Mouse (Mus musculus) MEL (cell line): ENCODE results near the gene Itsn1. TPM values are rescaled to one million over a fixed set of nuclear protein-coding genes. Genes with fewer than 3 reads are reported as not detected.

Experiments used
- DNase-seq: peaks from one replicate; pipeline ENCODE4 v3.0.0; 2011; ENCODE audit warnings: low read depth, low spot score
- H3K27ac ChIP-seq: 2 replicates; pipeline ENCODE4 v1.5.1; 2012; ENCODE audit warnings: low read depth, mild to moderate bottlenecking, control low read depth, low read length, moderate library complexity; ENCODE audit not compliant: control insufficient read depth
- H3K27me3 ChIP-seq, 2 experiments: fragments of 150-350 bp in 1 of 2; sonication (generic) in 1 of 2; 2 replicates each; pipeline ENCODE4 v1.6.1; 2012; ENCODE audit warnings: low read length in 2 of 2, mild to moderate bottlenecking in 2 of 2, improper control_type of control experiment in 1 of 2, moderate library complexity in 1 of 2; ENCODE audit not compliant: insufficient read depth in 2 of 2, control insufficient read depth in 1 of 2
- H3K36me3 ChIP-seq, 2 experiments: 2 replicates each; pipeline ENCODE4 v1.6.1; 2012 to 2014; ENCODE audit warnings: low read length in 2 of 2, improper control_type of control experiment in 1 of 2, inconsistent platforms in 1 of 2, mild to moderate bottlenecking in 1 of 2; ENCODE audit not compliant: insufficient read depth in 2 of 2, control insufficient read depth in 1 of 2
- H3K4me1 ChIP-seq, 2 experiments: fragments of 150-350 bp in 1 of 2; sonication (generic) in 1 of 2; 2 replicates each; pipeline ENCODE4 v1.6.1; 2012; ENCODE audit warnings: low read length in 2 of 2, improper control_type of control experiment in 1 of 2, mild to moderate bottlenecking in 1 of 2; ENCODE audit not compliant: insufficient read depth in 2 of 2, control insufficient read depth in 1 of 2
- H3K4me3 ChIP-seq, 2 experiments: fragments of 150-350 bp in 1 of 2; sonication (generic) in 1 of 2; 2 replicates each; pipeline ENCODE4 v1.5.1; 2012; ENCODE audit warnings: low read depth in 2 of 2, low read length in 2 of 2, mild to moderate bottlenecking in 2 of 2, moderate library complexity in 2 of 2, control low read depth in 1 of 2, improper control_type of control experiment in 1 of 2; ENCODE audit not compliant: control insufficient read depth in 1 of 2, insufficient read depth in 1 of 2
- H3K79me2 ChIP-seq: 2 replicates; pipeline ENCODE4 v1.6.1; 2012; ENCODE audit warnings: mild to moderate bottlenecking, low read length, moderate library complexity; ENCODE audit not compliant: control insufficient read depth, poor library complexity, insufficient read depth
- H3K9ac ChIP-seq: 2 replicates; pipeline ENCODE4 v1.6.1; 2012; ENCODE audit warnings: low read depth, mild to moderate bottlenecking, control low read depth, low read length, moderate library complexity; ENCODE audit not compliant: control insufficient read depth, poor library complexity, severe bottlenecking
- H3K9me3 ChIP-seq: fragments of 150-350 bp; sonication (generic); replicated peaks from 2 replicates; pipeline ENCODE4 v1.6.1; 2012; ENCODE audit warnings: mild to moderate bottlenecking, low read length, improper control_type of control experiment, moderate library complexity; ENCODE audit not compliant: insufficient read depth
- BHLHE40 ChIP-seq: IDR thresholded peaks from 2 replicates; pipeline ENCODE4 v1.6.1; 2012; ENCODE audit warnings: low read depth, mild to moderate bottlenecking, inconsistent platforms, low read length, improper control_type of control experiment, borderline replicate concordance
- CHD1 ChIP-seq: IDR thresholded peaks from 2 replicates; pipeline ENCODE4 v1.6.1; 2012; ENCODE audit warnings: low read depth, mild to moderate bottlenecking, inconsistent platforms, low read length, improper control_type of control experiment
- ELF1 ChIP-seq: IDR thresholded peaks from 2 replicates; pipeline ENCODE4 v1.6.1; 2014; ENCODE audit warnings: low read depth, mild to moderate bottlenecking, inconsistent platforms, low read length, improper control_type of control experiment, moderate library complexity
- EP300 ChIP-seq, 2 experiments: IDR thresholded peaks; 2 replicates each; pipeline ENCODE4 v1.6.1; 2011; ENCODE audit warnings: improper control_type of control experiment in 2 of 2, low read length in 2 of 2, low read depth in 1 of 2, mild to moderate bottlenecking in 1 of 2
- ETS1 ChIP-seq: IDR thresholded peaks from 2 replicates; pipeline ENCODE4 v1.6.1; 2012; ENCODE audit warnings: low read depth, mild to moderate bottlenecking, inconsistent platforms, low read length, improper control_type of control experiment, moderate library complexity
- HCFC1 ChIP-seq: IDR thresholded peaks from 2 replicates; pipeline ENCODE4 v1.6.1; 2012; ENCODE audit warnings: low read depth, mild to moderate bottlenecking, inconsistent platforms, low read length, improper control_type of control experiment, moderate library complexity
- MAX ChIP-seq: IDR thresholded peaks from 2 replicates; pipeline ENCODE4 v1.6.1; 2011; ENCODE audit warnings: low read length, improper control_type of control experiment
- POLR2A ChIP-seq, 2 experiments: IDR thresholded peaks; 2 replicates each; pipeline ENCODE4 v1.6.1; 2011 to 2012; ENCODE audit warnings: low read length in 2 of 2, mild to moderate bottlenecking in 2 of 2, control low read depth in 1 of 2, improper control_type of control experiment in 1 of 2, low read depth in 1 of 2, moderate library complexity in 1 of 2; ENCODE audit not compliant: control insufficient read depth in 1 of 2, insufficient read depth in 1 of 2, poor library complexity in 1 of 2
- RCOR1 ChIP-seq: IDR thresholded peaks from 2 replicates; pipeline ENCODE4 v1.6.1; 2012; ENCODE audit warnings: low read depth, mild to moderate bottlenecking, inconsistent platforms, low read length, improper control_type of control experiment
- SIN3A ChIP-seq: IDR thresholded peaks from 2 replicates; pipeline ENCODE4 v1.6.1; 2012; ENCODE audit warnings: low read length, improper control_type of control experiment, inconsistent platforms
- TAL1 ChIP-seq: IDR thresholded peaks from 2 replicates; pipeline ENCODE4 v1.6.1; 2012; ENCODE audit warnings: mild to moderate bottlenecking, inconsistent platforms, low read length, moderate library complexity, mixed read lengths
- TBP ChIP-seq: IDR thresholded peaks from 2 replicates; pipeline ENCODE4 v1.8.0; 2011; ENCODE audit warnings: low read depth, low read length, improper control_type of control experiment
- USF1 ChIP-seq: IDR thresholded peaks from 2 replicates; pipeline ENCODE4 v1.6.1; 2014; ENCODE audit warnings: low read depth, mild to moderate bottlenecking, inconsistent platforms, low read length, improper control_type of control experiment, moderate library complexity
- USF2 ChIP-seq, 2 experiments: IDR thresholded peaks; 2 replicates each; pipeline ENCODE4 v1.6.1; 2011 to 2012; ENCODE audit warnings: improper control_type of control experiment in 2 of 2, low read length in 2 of 2, borderline replicate concordance in 1 of 2, inconsistent platforms in 1 of 2, low read depth in 1 of 2, mild to moderate bottlenecking in 1 of 2; ENCODE audit not compliant: insufficient read depth in 1 of 2
- ZKSCAN1 ChIP-seq: IDR thresholded peaks from 2 replicates; pipeline ENCODE4 v1.6.1; 2012; ENCODE audit warnings: low read depth, mild to moderate bottlenecking, inconsistent platforms, low read length, improper control_type of control experiment, moderate library complexity
- polyA plus RNA-seq, 2 experiments: library from polyadenylated mRNA; stranded (reverse) in 1 of 2; unstranded in 1 of 2; fragments of >175 nt in 1 of 2; fragments of >200 nt in 1 of 2; gene quantifications; 2 replicates each; pipeline versions ENCODE4 v1.2.1 to v1.2.4; 2012; ENCODE audit warnings: low replicate concordance in 2 of 2, low read depth in 1 of 2; ENCODE audit not compliant: insufficient read length in 2 of 2, insufficient read depth in 1 of 2, missing spikeins in 1 of 2
- total RNA-seq: library from RNA; depleted of rRNA; stranded (reverse); fragments of 300-350 nt; gene quantifications from 2 replicates; pipeline ENCODE4 v1.2.3, GENCODE M21; 2012

Gene Itsn1
- total and polyA plus RNA-seq, 3 experiments, result 14.7 to 36.5 TPM; not detected in 1

GRCm38 (mm10) chr16:91753611-91754010, 24.5 kb downstream of the Itsn1 start:
- H3K27ac ChIP-seq, result no peak overlapping the region
- no peak overlapping the region for H3K9ac ChIP-seq
- H3K9me3 ChIP-seq, result no peaks in the 10 kb centered on the region
- H3K27me3 ChIP-seq, result no peaks in the 10 kb centered on the region
- no peaks in the 10 kb centered on the region for H3K79me2 ChIP-seq
- no peak for TF ChIP-seq POLR2A (IDR thresholded peaks at IDR 0.05; ENCODE audit: control insufficient read depth in 1 of 2, insufficient read depth in 1 of 2, low read depth in 1 of 2, low read length in 2 of 2, poor library complexity in 1 of 2)
- no peak for TF ChIP-seq HCFC1
- no peak for TF ChIP-seq CHD1
- no peak for DNase-seq
- peaks cover 0 to 7% of the 10 kb centered on the region in 2 experiments; a peak in 2 of 4 replicates for H3K36me3 ChIP-seq
- H3K4me1 ChIP-seq, result peaks cover 6 to 7% of the 10 kb centered on the region in 2 experiments
- no peak overlapping the region for H3K4me3 ChIP-seq

- peaks cover 0 to 7% of the 10 kb centered on the region in 2 experiments; a peak in 2 of 4 replicates for H3K36me3 ChIP-seq
- TF ChIP-seq TAL1 (peak; percentile 29), USF2 (IDR thresholded peaks at IDR 0.05; ENCODE audit: borderline replicate concordance in 1 of 2, insufficient read depth in 1 of 2, low read depth in 1 of 2, low read length in 2 of 2) (peak; percentile 27 to 65; a peak in 1 of 4 replicates), MAX (peak; percentile 79), BHLHE40 (peak; percentile 56; the same call in 1 of the 2 replicates), TBP (no peak), EP300 (IDR thresholded peaks at IDR 0.05; ENCODE audit: low read depth in 1 of 2, low read length in 2 of 2) (peak; percentile 59; a peak in 3 of 4 replicates), ZKSCAN1 (no peak), HCFC1 (no peak), USF1 (peak; percentile 89), ETS1 (peak; percentile 39; the same call in 1 of the 2 replicates), ELF1 (0 out of 2 replicates have a peak, but pooled peaks have one; percentile 26), SIN3A (0 out of 2 replicates have a peak, but pooled peaks have one; percentile 15)
- no peak overlapping the region for H3K9ac ChIP-seq
- H3K4me3 ChIP-seq, result peak overlapping the region in 1 of 2 experiments; percentile 37; a peak in 1 of 4 replicates
- no peaks in the 10 kb centered on the region for H3K27me3 ChIP-seq
- no peak overlapping the region for H3K27ac ChIP-seq
- H3K4me1 ChIP-seq, result peaks cover 6 to 7% of the 10 kb centered on the region in 2 experiments
- no peaks in the 10 kb centered on the region for H3K9me3 ChIP-seq
- H3K79me2 ChIP-seq, result no peaks in the 10 kb centered on the region
- peak; percentile 42 for DNase-seq
These were observed 25.9 kb downstream of the Itsn1 start for GRCm38 (mm10) chr16:91754957-91755356.

- Histone ChIP-seq H3K36me3 (peaks cover 0 to 10% of the 10 kb centered on the region in 2 experiments; a peak in 2 of 4 replicates), H3K9ac (no peak overlapping the region), H3K27me3 (no peaks in the 10 kb centered on the region), H3K27ac (no peak overlapping the region), H3K9me3 (no peaks in the 10 kb centered on the region), H3K79me2 (no peaks in the 10 kb centered on the region), H3K4me3 (no peak overlapping the region), H3K4me1 (no peaks in the 10 kb centered on the region; a peak in 2 of 4 replicates)
- TF ChIP-seq MAX (no peak), RCOR1 (no peak)
- no peak for DNase-seq
These were observed 32.1 kb downstream of the Itsn1 start for GRCm38 (mm10) chr16:91761202-91761601.
